Mouse (Mus musculus): ENCODE measurements around the gene Wbp11. TPM values are rescaled to one million over a fixed set of nuclear protein-coding genes. Genes with fewer than 3 reads are reported as not detected.
A peak's percentile ranks its signal among the peaks of the same experiment; 100 is the strongest.

Wbp11 gene
- polyA plus RNA-seq, 1 experiment: 57.0 TPM

DNA sequence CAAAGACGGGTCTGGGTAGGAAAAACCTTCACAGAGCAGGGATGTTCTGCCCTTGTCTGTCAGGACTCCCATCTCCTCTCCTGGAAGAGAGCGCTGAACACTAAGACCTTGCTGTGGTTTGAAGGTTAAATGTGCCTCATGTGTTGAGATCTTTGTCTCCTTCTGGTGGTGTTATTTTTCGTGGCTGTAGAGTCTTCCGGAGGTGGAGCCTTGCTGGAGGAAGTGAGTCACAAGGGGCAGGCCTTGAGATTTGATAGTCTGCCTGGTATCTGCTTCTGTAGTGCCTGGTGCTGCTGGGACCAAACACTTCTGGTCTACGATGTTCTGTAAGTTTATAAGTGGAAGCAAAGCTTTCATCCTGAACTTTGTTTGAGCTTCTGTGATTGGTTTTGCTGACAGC is 20.9 kb upstream of the Wbp11 start:
- no peak for TF ChIP-seq POLR2A (IDR thresholded peaks at IDR 0.05; ENCODE audit: borderline replicate concordance, insufficient read depth, low read length)
- no peak for TF ChIP-seq CTCF (IDR thresholded peaks at IDR 0.05; ENCODE audit: borderline replicate concordance, insufficient read depth, low read depth, low read length)
- 82% methylated on average over 5 of the region's 5 CpGs for WGBS

DNA sequence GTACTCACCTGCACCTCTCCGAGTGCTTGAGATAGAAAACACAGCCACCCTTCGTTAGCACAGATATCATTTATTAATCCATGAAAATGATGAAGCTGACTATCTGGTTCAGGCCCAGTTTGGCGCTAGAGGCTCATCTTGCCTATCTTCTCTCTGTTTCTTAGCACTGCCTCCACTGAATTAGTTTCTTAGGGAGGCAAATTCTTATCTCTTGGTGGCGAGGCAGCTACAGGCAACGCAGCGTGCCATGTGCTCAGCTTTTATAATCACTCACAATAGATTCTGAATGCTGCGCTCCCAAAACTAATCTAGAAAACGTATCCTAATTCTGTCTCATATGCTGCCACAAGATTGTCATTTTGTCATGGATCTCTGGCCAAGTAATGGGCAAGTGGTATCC is 20.4 kb upstream of the Wbp11 start:
- Histone ChIP-seq H3K27ac (ENCODE audit: insufficient read depth, low read length) (no peak overlapping the region), H3K27me3 (ENCODE audit: control insufficient read depth, insufficient read depth, low read length) (no peaks in the 10 kb centered on the region), H3K4me3 (replicated peaks; ENCODE audit: insufficient read depth, low read depth, low read length) (no peak overlapping the region), H3K4me1 (ENCODE audit: control insufficient read depth, insufficient read depth, low read length) (no peaks in the 10 kb centered on the region)
- TF ChIP-seq POLR2A (IDR thresholded peaks at IDR 0.05; ENCODE audit: borderline replicate concordance, insufficient read depth, low read length): no peak
- no peak for TF ChIP-seq CTCF (IDR thresholded peaks at IDR 0.05; ENCODE audit: borderline replicate concordance, insufficient read depth, low read depth, low read length)
- no peak for DNase-seq
- 86% methylated on average over 8 of the region's 8 CpGs for WGBS

More for the DNA sequence above, 20.9 kb upstream of the Wbp11 start:
- H3K27ac ChIP-seq (ENCODE audit: insufficient read depth, low read length): no peak overlapping the region
- H3K4me1 ChIP-seq (ENCODE audit: control insufficient read depth, insufficient read depth, low read length): no peaks in the 10 kb centered on the region
- H3K27me3 ChIP-seq (ENCODE audit: control insufficient read depth, insufficient read depth, low read length): no peaks in the 10 kb centered on the region
- no peak overlapping the region for H3K4me3 ChIP-seq (replicated peaks; ENCODE audit: insufficient read depth, low read depth, low read length)
- DNase-seq: no peak

DNA sequence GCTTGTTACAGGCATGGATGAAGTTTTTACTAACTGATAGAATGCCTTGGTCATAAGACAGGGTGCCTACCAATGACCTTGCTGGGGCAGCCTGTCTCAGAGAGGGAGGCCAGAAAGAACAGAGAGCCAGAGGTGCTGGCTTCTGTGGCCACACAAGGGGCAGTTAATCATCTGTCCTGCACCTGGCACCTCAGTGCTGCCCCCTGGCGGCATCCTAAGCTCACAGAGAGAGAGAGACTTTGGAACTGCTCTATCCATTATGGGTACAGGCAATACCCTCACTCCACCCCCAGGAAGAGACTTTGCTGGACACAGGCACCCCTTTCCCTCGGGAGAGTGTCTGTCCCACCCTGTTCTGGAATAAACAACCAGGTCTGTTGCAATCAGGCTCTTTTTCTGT is 19.8 kb upstream of the Wbp11 start:
- peak; percentile 20 to 26 for DNase-seq

DNA sequence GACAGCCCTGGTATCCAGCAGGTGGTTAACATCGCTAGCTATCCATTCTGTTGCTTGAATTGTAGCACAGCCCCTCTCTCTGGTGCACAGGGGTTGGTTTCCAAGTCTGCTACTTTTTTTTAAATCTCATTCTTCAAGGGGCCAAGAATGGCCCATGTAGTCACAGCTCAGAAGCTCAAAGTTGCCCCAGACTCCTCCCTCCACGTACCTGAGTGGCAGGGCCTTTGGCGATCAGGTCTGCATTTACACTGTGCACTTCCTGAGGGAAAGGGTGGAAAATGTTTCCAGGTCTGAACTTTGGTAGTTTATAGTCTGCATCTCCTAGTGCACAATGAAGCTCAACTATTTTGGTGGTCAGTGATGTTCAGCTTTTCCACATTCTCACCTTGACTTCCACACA is 19.2 kb upstream of the Wbp11 start:
- Histone ChIP-seq H3K4me1 (ENCODE audit: control insufficient read depth, insufficient read depth, low read length) (no peaks in the 10 kb centered on the region), H3K4me3 (replicated peaks; ENCODE audit: insufficient read depth, low read depth, low read length) (no peak overlapping the region), H3K27ac (ENCODE audit: insufficient read depth, low read length) (no peak overlapping the region), H3K27me3 (ENCODE audit: control insufficient read depth, insufficient read depth, low read length) (no peaks in the 10 kb centered on the region)
- WGBS: 98% methylated on average over 3 of the region's 3 CpGs
- TF ChIP-seq POLR2A (IDR thresholded peaks at IDR 0.05; ENCODE audit: borderline replicate concordance, insufficient read depth, low read length) (no peak), CTCF (IDR thresholded peaks at IDR 0.05; ENCODE audit: borderline replicate concordance, insufficient read depth, low read depth, low read length) (no peak)
- DNase-seq: no peak

More for the DNA sequence above, 19.8 kb upstream of the Wbp11 start:
- H3K27me3 ChIP-seq (ENCODE audit: control insufficient read depth, insufficient read depth, low read length): no peaks in the 10 kb centered on the region
- TF ChIP-seq POLR2A (IDR thresholded peaks at IDR 0.05; ENCODE audit: borderline replicate concordance, insufficient read depth, low read length) (no peak), CTCF (IDR thresholded peaks at IDR 0.05; ENCODE audit: borderline replicate concordance, insufficient read depth, low read depth, low read length) (peak; percentile 34)
- H3K4me1 ChIP-seq (ENCODE audit: control insufficient read depth, insufficient read depth, low read length): no peaks in the 10 kb centered on the region
- 27% methylated on average over 2 of the region's 2 CpGs for WGBS
- H3K4me3 ChIP-seq (replicated peaks; ENCODE audit: insufficient read depth, low read depth, low read length): no peak overlapping the region
- H3K27ac ChIP-seq (ENCODE audit: insufficient read depth, low read length): no peak overlapping the region

GRCm38 (mm10) chr6:136845706-136846480 is 17.9 kb upstream of the Wbp11 start:
- Histone ChIP-seq H3K27me3 (ENCODE audit: control insufficient read depth, insufficient read depth, low read length) (no peaks in the 10 kb centered on the region), H3K27ac (ENCODE audit: insufficient read depth, low read length) (peak overlapping the region; percentile 53; the same call in 1 of the 2 replicates), H3K4me3 (replicated peaks; ENCODE audit: insufficient read depth, low read depth, low read length) (no peak overlapping the region), H3K4me1 (ENCODE audit: control insufficient read depth, insufficient read depth, low read length) (no peaks in the 10 kb centered on the region)
- WGBS: 66% methylated on average over 5 of the region's 5 CpGs
- TF ChIP-seq POLR2A (IDR thresholded peaks at IDR 0.05; ENCODE audit: borderline replicate concordance, insufficient read depth, low read length): no peak
- TF ChIP-seq CTCF (IDR thresholded peaks at IDR 0.05; ENCODE audit: borderline replicate concordance, insufficient read depth, low read depth, low read length): no peak
- no peak for DNase-seq

DNA sequence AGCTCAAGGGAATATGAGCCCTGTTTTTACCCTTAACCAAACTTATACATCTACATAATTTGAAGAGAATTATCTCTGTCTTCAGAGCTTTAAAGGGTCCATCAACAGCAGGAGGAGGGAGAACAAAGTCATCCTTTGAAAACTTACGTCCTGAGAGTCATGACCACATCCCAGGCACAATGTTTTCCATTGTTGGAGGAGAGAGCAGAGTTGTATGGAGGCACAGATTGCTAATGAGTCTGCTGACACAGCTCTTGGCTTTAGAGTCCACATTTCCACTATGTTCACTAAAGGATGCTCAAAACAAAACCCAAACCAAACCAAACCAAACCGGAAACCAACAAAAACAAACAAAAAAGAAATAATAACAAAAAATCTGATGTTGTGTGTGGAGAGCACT is 16.9 kb upstream of the Wbp11 start:
- TF ChIP-seq POLR2A (IDR thresholded peaks at IDR 0.05; ENCODE audit: borderline replicate concordance, insufficient read depth, low read length) (no peak), CTCF (IDR thresholded peaks at IDR 0.05; ENCODE audit: borderline replicate concordance, insufficient read depth, low read depth, low read length) (no peak)
- H3K4me1 ChIP-seq (ENCODE audit: control insufficient read depth, insufficient read depth, low read length): no peaks in the 10 kb centered on the region
- 54% methylated on average over 2 of the region's 2 CpGs for WGBS
- H3K27me3 ChIP-seq (ENCODE audit: control insufficient read depth, insufficient read depth, low read length): no peaks in the 10 kb centered on the region
- no peak for DNase-seq
- H3K4me3 ChIP-seq (replicated peaks; ENCODE audit: insufficient read depth, low read depth, low read length): no peak overlapping the region
- H3K27ac ChIP-seq (ENCODE audit: insufficient read depth, low read length): no peak overlapping the region; the same call in 1 of the 2 replicates

DNA sequence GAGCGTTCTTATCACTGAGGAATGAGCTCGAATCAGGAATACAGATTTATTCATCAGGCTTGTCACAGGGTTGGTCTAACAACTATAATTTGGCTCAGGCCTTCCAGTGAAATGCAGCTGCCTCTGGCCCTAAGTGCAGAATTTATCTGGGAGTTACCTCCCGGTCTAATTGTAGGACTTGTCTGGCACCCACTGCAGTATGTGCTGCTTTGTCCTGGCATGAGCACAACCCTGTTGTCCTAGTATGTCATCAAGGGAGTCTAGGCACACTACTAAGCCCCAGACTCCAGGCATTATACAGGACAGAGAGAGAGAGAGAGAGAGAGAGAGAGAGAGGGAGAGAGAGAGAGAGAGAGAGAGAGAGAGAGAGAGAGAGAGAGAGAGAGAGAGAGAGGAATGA is 9.3 kb upstream of the Wbp11 start:
- Histone ChIP-seq H3K27me3 (ENCODE audit: control insufficient read depth, insufficient read depth, low read length) (no peaks in the 10 kb centered on the region), H3K27ac (ENCODE audit: insufficient read depth, low read length) (no peak overlapping the region), H3K4me1 (ENCODE audit: control insufficient read depth, insufficient read depth, low read length) (no peaks in the 10 kb centered on the region), H3K4me3 (replicated peaks; ENCODE audit: insufficient read depth, low read depth, low read length) (no peak overlapping the region)
- 74% methylated on average over 3 of the region's 3 CpGs for WGBS
- no peak for TF ChIP-seq CTCF (IDR thresholded peaks at IDR 0.05; ENCODE audit: borderline replicate concordance, insufficient read depth, low read depth, low read length)
- no peak for DNase-seq

DNA sequence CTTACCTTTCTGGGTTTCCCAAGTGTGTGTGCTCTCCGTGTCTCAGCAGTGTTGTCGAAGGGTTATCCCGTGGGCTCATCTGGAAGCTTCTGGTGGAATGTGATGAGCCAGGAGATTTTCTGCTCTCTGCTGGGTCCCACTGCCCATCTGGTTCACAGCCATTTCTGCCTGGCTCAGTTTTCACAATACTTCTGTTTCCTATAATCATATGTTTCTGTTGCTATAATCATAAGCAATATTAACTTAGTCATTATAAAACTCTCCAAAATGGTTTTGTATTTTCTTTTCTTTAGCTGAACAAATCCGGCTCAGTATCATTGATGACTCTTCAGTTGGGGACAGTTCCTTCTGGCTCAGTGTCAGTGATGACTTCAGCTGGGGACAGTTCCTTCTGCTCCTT is 7.3 kb upstream of the Wbp11 start, which contains the start of gene Smco3:
Gene Smco3 (minus strand): TSS at position 101 of the 400 bp plus-strand sequence.
- DNase-seq: no peak
- TF ChIP-seq POLR2A (IDR thresholded peaks at IDR 0.05; ENCODE audit: borderline replicate concordance, insufficient read depth, low read length): no peak
- no peak for TF ChIP-seq CTCF (IDR thresholded peaks at IDR 0.05; ENCODE audit: borderline replicate concordance, insufficient read depth, low read depth, low read length)
- no peaks in the 10 kb centered on the region for H3K4me1 ChIP-seq (ENCODE audit: control insufficient read depth, insufficient read depth, low read length)
- H3K27ac ChIP-seq (ENCODE audit: insufficient read depth, low read length): peak within 1 kb of the TSS; percentile 36; the same call in 1 of the 2 replicates
- H3K4me3 ChIP-seq (replicated peaks; ENCODE audit: insufficient read depth, low read depth, low read length): no peak within 1 kb of the TSS
- WGBS: 23% methylated on average over 4 of the region's 4 CpGs
- no peaks in the 10 kb centered on the region for H3K27me3 ChIP-seq (ENCODE audit: control insufficient read depth, insufficient read depth, low read length)
